Mouse (Mus musculus) lung, adult 2 months (tissue): ENCODE results near the gene A930002H24Rik. TPM values are rescaled to one million over a fixed set of nuclear protein-coding genes. Genes with fewer than 3 reads are reported as not detected.

Source experiments
- DNase-seq: peaks from one replicate; pipeline ENCODE4 v3.0.0; 2022
- H3K4me1 ChIP-seq: fragments of 200-500 bp; 2 replicates; pipeline ENCODE4 v1.6.1; 2011; ENCODE audit warnings: low read length; ENCODE audit not compliant: control insufficient read depth, insufficient read depth
- H3K4me3 ChIP-seq: fragments of 200-500 bp; replicated peaks from 2 replicates; pipeline ENCODE3; 2011; ENCODE audit warnings: low read depth, mild to moderate bottlenecking, control low read depth, low read length; ENCODE audit errors: extremely low read depth
- CTCF ChIP-seq: fragments of 200-500 bp; IDR thresholded peaks from 2 replicates; pipeline ENCODE4 v1.5.1; 2011; ENCODE audit warnings: mild to moderate bottlenecking, low read length, control low read depth; ENCODE audit not compliant: insufficient read depth
- POLR2A ChIP-seq: fragments of 200-500 bp; IDR thresholded peaks from 2 replicates; pipeline ENCODE4 v1.6.1; 2011; ENCODE audit warnings: low read depth, mild to moderate bottlenecking, control low read depth, low read length, borderline replicate concordance; ENCODE audit errors: extremely low read depth
- WGBS: fragments of 180-500 bp; shearing (Covaris S2); methylation state at CpG from one replicate; pipeline ENCODE4 v1.1.7; 2018; 5-methylcytosine and 5-hydroxymethylcytosine counted together
- polyA plus RNA-seq: library from polyadenylated mRNA; depleted of rRNA; stranded (reverse); fragments of >200 nt; gene quantifications from 2 replicates; pipeline ENCODE4 v1.2.3, GENCODE M21; 2012; rRNA removed

A930002H24Rik gene
- polyA plus RNA-seq, 1 experiment = 2.0 TPM

DNA sequence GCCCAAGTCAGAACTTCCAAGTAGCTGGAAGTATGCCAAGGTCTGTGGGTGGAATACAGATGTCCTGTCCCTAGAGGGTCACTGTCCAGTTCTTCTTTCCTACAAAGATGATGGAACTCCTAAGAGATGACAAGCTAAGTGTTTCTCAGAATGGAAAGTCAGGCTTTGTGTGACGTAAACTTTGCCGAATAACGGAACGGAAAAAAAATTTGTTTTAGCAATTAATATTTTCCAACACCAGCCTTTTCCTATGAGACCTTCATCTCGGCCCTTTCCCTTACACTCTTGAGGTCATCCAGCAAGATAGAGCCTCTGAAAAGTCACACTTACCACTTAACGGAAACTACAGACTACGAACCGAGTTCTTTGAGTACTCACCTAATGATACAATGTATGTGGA lies 25.4 kb downstream of the A930002H24Rik start:
- no peaks in the 10 kb centered on the region for H3K4me1 ChIP-seq
- TF ChIP-seq POLR2A (no peak), CTCF (no peak)
- no peak overlapping the region for H3K4me3 ChIP-seq
- WGBS = 81% methylated on average over 8 of the region's 8 CpGs
- DNase-seq = no peak

DNA sequence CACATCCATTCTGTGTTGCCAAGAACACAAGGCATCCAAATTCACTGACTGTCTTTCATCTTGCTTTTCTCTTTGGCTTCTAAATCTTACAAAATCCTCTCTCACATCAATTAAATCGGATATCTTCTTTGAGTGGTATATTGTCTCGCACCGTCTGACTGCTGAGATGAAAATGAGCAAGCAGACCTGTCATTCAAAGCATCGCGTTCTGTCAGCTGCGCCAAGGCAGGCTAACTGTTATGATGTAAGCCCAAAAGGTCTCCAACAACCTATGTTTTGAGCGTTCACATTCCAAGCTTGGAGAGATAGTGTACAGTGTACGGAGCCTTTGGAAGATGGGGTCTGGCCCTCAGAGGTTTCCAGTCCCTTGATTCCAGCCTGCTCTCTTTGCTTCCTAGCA lies 26.9 kb downstream of the A930002H24Rik start:
- DNase-seq = no peak
- H3K4me1 ChIP-seq = no peaks in the 10 kb centered on the region
- no peak overlapping the region for H3K4me3 ChIP-seq
- TF ChIP-seq POLR2A (no peak), CTCF (no peak)
- WGBS = 74% methylated on average over 8 of the region's 8 CpGs

DNA sequence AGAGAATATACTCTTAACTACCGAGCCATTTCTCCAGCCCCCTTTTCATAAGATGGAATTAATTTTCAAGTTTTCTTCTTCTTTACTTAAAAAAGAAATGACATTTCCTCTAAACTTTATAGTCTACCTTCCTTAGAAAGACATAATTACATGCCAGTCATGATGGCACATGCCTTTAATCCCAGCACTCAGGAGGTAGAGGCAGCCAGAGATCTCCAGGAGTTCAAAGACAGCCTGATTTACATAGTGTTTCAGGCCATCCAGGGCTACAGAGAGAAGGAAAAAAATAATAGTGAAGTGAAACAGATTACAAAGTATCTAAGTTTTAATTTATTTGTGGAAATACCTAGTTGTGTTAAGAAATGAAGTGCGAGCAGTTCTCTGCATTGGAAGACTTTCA lies 27.4 kb downstream of the A930002H24Rik start:
- no peak for DNase-seq
- H3K4me3 ChIP-seq = no peak overlapping the region
- TF ChIP-seq CTCF = no peak
- no peak for TF ChIP-seq POLR2A
- WGBS = 89% methylated on average over 2 of the region's 2 CpGs
- no peaks in the 10 kb centered on the region for H3K4me1 ChIP-seq

DNA sequence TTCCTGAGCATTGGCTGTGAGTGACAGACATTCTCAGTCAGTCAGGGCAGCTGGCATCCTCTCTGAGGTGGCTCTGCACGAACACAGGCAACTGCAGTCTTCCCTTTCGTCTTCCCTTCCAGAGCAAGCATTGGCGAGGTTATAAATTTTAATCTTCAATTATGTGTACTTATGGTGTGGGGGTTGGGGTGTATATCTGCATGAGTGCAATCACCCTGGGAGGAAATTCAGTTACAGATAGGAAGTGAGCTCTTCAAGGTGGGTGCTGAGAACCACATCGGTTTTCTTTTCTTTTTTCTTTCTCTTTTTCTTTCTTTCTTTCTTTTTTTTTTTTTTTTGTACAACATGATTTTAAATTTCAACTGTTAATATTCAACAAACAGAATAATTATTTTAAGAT lies 32.0 kb downstream of the A930002H24Rik start:
- 59% methylated on average over 4 of the region's 4 CpGs for WGBS
- TF ChIP-seq CTCF (no peak), POLR2A (no peak)
- no peak for DNase-seq
- H3K4me3 ChIP-seq = no peak overlapping the region
- H3K4me1 ChIP-seq = no peaks in the 10 kb centered on the region

DNA sequence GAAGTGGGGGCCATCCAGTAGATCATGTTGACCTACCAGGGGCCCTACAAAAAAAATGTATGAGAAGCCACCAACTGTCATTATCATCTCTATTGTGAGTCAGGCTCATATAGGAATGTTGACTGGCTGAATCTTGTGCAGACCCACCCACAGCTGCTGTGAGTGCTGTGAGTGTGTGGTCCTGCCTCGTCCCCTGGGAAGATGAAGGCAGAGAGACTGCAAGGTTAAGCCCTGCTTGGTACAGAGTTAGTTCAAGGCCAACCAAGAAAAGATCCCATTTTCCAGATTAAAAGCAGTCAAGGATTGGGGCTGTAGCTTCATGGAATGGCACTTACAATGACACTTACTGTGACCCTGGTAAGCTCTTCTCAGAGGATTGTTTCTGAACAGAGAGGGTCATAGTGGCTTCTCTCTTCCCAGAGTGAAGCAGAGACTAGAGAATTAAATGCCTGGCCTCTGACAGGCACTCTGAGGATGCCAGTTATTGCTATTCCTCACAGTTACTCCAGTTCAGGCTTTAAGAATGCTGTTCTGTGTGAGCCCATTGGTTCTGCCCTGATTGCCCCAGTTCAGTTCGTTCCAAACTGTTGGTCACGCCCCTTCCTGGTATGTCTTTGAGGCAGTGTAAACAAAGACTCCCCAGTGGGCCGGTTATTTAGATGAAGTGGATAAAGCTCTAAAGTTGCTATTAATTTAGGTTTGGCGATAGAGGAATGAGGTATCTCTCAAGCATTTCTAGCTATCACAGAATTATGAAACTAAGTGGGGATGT lies 34.8 kb downstream of the A930002H24Rik start:
- no peak for TF ChIP-seq CTCF
- TF ChIP-seq POLR2A = no peak
- Histone ChIP-seq H3K4me3 (no peak overlapping the region), H3K4me1 (no peaks in the 10 kb centered on the region)
- no peak for DNase-seq
- WGBS = 43% methylated on average over 5 of the region's 5 CpGs

DNA sequence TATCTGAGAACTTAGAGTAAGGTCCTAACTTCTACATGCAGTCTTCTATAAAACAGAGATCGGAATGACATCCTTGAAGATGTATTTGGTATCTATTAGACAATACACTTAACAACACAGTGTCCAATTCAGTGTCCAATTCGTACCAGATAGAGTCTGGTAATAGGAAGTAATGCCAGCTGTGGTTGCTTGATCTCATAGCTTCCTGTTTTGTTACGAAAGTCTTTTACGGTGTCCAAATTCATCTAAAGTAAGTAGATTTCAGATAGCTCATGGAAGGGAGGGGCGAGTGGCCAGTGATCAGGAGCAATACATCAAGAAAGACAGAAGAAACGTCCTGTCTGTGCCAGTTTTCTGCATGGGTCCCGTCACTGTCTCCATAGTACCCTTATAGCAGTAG lies 36.8 kb downstream of the A930002H24Rik start:
- no peak for DNase-seq
- no peaks in the 10 kb centered on the region for H3K4me1 ChIP-seq
- TF ChIP-seq CTCF = no peak
- no peak for TF ChIP-seq POLR2A
- no peak overlapping the region for H3K4me3 ChIP-seq
- WGBS = 51% methylated on average over 7 of the region's 7 CpGs

DNA sequence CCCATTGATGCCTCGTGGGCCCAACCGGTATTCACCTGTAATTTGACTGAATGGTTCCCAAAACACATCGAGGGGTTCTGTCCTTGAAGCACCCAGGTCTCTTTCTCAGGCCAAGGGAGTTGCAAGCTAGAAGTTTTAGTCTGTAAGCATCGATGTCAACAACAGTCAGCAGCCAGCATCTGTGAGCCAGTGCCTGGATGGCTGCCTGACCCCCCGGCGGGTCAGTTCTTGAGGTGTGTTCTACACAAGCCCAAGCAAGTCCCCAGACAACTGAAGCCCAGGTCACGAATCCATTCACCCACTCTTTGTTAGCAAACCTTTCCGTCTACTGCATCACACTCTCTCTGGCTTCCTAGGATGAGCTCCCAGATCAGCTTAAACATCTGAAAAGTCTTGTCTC lies 37.4 kb downstream of the A930002H24Rik start:
- TF ChIP-seq POLR2A (no peak), CTCF (no peak)
- 89% methylated on average over 8 of the region's 8 CpGs for WGBS
- DNase-seq = no peak
- no peaks in the 10 kb centered on the region for H3K4me1 ChIP-seq
- H3K4me3 ChIP-seq = no peak overlapping the region

DNA sequence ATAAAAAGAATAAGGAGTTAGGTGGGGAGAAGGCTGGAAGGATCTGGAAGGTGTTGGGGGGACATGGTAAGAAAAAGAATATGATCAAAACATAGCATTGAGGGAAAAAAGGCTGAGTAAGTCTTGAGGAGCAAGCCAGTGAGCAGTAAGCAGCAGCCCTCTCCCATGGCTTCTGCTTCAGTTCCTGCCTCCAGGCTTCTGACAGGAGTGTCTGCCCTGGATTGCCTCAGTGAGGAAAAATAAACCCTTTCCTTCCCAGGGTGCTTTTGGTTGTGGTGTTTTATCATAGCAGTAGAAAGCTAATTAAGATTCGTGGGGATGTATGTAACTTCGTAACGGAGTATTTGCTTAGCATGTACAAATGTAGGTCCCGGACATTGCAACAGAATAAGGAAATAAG lies 39.5 kb downstream of the A930002H24Rik start:
- H3K4me3 ChIP-seq = no peak overlapping the region
- TF ChIP-seq CTCF (no peak), POLR2A (no peak)
- WGBS = 84% methylated on average over 4 of the region's 4 CpGs
- no peaks in the 10 kb centered on the region for H3K4me1 ChIP-seq
- DNase-seq = no peak

DNA sequence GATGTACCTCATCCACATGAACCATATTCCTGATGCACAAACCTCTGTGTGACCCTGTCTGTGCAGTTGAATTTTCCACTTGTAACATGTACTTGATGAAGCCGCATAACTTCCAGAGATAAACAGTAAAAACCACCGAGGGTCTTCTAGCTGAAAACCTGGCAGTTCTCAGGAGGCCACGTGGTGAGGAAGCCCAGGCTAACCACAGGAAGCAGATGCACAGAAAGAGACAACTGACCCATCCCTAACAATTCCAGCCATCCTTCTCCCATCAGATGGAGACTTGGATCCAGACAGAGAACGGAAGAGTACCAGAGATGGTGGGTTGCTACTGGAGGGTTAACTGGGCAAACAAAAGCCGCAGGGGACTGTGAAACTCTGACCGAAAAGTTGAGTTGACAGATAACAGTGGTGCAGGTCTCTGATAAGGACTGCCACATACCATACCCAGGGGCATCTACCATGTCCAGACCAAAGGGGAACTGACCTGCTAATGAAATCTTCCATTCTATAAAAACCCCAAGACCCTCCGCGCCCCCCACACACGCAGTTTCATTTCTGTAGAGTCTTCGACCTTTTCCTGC lies 45.1 kb downstream of the A930002H24Rik start:
- Histone ChIP-seq H3K4me1 (no peaks in the 10 kb centered on the region), H3K4me3 (no peak overlapping the region)
- no peak for TF ChIP-seq POLR2A
- WGBS = 67% methylated on average over 10 of the region's 10 CpGs
- DNase-seq = no peak

DNA sequence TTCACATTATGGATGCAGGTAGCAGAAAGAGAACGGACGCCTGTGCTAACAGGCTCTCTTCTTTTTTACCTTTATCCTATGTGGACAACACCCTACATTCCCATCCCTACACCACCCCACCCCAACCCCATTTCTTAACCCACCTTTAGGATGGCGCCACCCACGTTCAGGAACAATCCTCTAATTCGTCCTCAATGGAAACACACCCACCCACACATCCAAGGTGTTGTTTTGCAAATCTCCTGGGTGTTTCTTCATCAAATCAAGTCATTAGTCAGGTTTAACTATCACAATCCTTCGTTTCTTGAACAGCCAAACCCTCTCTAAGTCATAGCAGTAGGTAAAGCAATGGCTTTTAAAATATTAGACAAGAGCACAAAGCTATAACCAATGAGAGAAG lies 50.0 kb downstream of the A930002H24Rik start:
- TF ChIP-seq CTCF (no peak), POLR2A (no peak)
- DNase-seq = no peak

More for the DNA sequence above, 50.0 kb downstream of the A930002H24Rik start:
- Histone ChIP-seq H3K4me3 (no peak overlapping the region), H3K4me1 (no peaks in the 10 kb centered on the region)
- 81% methylated on average over 6 of the region's 6 CpGs for WGBS

Other genes starting within 250 kb of the A930002H24Rik start
- gene Fer, start 729 bp downstream of the A930002H24Rik start, polyA plus RNA-seq = 2.0 and 4.3 TPM in 2 replicates